Mouse (Mus musculus) cerebellum, adult 18-20 months (tissue): Measurements from ENCODE around the gene Snhg11.
A peak's percentile ranks its signal among the peaks of the same experiment; 100 is the strongest.
"Not testable (repeated sequence)": the region's sequence is repeated elsewhere in the genome, so short reads cannot be mapped to it uniquely, and the experiment has no call there.

ENCODE experiments used
- DNase-seq, 2 experiments: peaks; one replicate each; pipeline ENCODE4 v3.0.0; 2021

Snhg11 gene

GRCm38 (mm10) chr2:158369474-158370172 is 5.8 kb upstream of the Snhg11 start:
- DNase-seq: no peak

- DNase-seq: no peak
Observed at GRCm38 (mm10) chr2:158370173-158370550, 5.3 kb upstream of the Snhg11 start.

- no peak for DNase-seq
Observed at GRCm38 (mm10) chr2:158373061-158373460, 2.4 kb upstream of the Snhg11 start.

GRCm38 (mm10) chr2:158373516-158373915 is 1.9 kb upstream of the Snhg11 start:
- no peak for DNase-seq

- DNase-seq: peak; percentile 33 to 57
Observed at GRCm38 (mm10) chr2:158376123-158376687, 767 bp downstream of the Snhg11 start.

- peak; percentile 56 to 73 for DNase-seq
Observed at GRCm38 (mm10) chr2:158376798-158377197, 1.4 kb downstream of the Snhg11 start.

- DNase-seq: peak; percentile 25 to 33
Observed at GRCm38 (mm10) chr2:158377811-158378210, 2.4 kb downstream of the Snhg11 start.

GRCm38 (mm10) chr2:158379354-158380078 is 4.1 kb downstream of the Snhg11 start:
- peak; percentile 67 to 68 for DNase-seq

- no peak for DNase-seq
Observed at GRCm38 (mm10) chr2:158386072-158386471, 10.6 kb downstream of the Snhg11 start.

- no peak for DNase-seq
Observed at GRCm38 (mm10) chr2:158389421-158389820, 14.0 kb downstream of the Snhg11 start.

GRCm38 (mm10) chr2:158396369-158396768 is 20.9 kb downstream of the Snhg11 start:
- no peak for DNase-seq

- not testable (repeated sequence) for DNase-seq
Observed at GRCm38 (mm10) chr2:158397140-158397539, 21.7 kb downstream of the Snhg11 start.

GRCm38 (mm10) chr2:158402915-158403314 is 27.5 kb downstream of the Snhg11 start:
- no peak for DNase-seq

GRCm38 (mm10) chr2:158408997-158409594 is 33.7 kb downstream of the Snhg11 start:
- DNase-seq: no peak

- peak; percentile 97 to 100 for DNase-seq
Observed at GRCm38 (mm10) chr2:158409595-158410021, 34.2 kb downstream of the Snhg11 start, which contains the start of gene Ralgapb. Gene Ralgapb (plus strand): TSS chr2:158409848.

- DNase-seq: peak; percentile 44 to 61
Observed at GRCm38 (mm10) chr2:158410022-158411014, 34.9 kb downstream of the Snhg11 start.

GRCm38 (mm10) chr2:158413240-158413639 is 37.8 kb downstream of the Snhg11 start:
- no peak for DNase-seq

- no peak for DNase-seq
Observed at GRCm38 (mm10) chr2:158415826-158416225, 40.4 kb downstream of the Snhg11 start.

- no peak for DNase-seq
Observed at GRCm38 (mm10) chr2:158418663-158419062, 43.2 kb downstream of the Snhg11 start.
